Mouse (Mus musculus): Measurements from ENCODE around the gene Sun1.

The Sun1 gene

GRCm38 (mm10) chr5:139206525-139206924 is 6.1 kb downstream of the Sun1 start:
- in situ Hi-C loops (cut with MseI, MboI): no loop called here

GRCm38 (mm10) chr5:139208183-139208582 is 7.7 kb downstream of the Sun1 start:
- in situ Hi-C loops (cut with MseI, MboI): no loop called here

DNA sequence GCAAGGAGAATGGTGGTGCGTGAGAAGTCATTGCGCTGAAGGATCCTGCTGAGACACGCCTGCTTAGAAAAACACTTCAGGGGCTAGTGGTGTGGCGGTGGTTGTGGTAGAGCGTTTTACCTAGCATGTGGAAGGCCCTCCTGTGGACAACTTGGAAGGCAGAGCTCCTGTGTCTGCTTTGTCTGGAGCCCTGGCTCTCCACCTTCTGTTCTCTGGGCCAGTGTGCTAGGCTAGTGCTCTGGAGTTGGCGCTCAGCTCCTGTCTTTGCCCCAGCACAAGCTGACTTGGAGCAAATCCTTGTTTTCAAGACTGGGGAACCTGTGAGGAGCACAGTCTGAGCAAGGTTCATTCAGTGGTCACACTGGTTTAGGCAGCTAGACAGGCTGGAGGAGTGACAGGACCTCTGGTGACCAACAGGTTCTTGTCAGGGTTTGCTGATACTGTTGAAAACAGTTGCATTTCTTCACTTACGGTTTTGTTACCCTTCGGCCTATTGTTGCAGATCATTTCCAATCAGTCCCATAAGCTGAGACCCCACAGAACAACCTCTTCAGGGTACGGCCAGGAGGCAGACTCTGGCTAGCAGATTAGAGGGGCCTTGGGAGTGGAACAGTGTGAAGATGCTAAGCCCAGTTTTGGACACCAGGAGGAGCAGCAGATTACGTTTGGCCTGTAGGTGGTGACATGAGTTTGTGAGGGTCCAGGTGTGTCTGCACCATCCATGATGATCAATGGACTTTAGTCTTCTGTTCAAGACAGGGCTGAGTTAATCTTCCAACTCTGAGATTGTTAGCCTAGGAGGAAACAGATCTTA is 8.6 kb downstream of the Sun1 start:
- in situ Hi-C loops (cut with MseI, MboI): no loop called here

GRCm38 (mm10) chr5:139209685-139210026 is 9.2 kb downstream of the Sun1 start:
- in situ Hi-C loops (cut with MseI, MboI): no loop called here

DNA sequence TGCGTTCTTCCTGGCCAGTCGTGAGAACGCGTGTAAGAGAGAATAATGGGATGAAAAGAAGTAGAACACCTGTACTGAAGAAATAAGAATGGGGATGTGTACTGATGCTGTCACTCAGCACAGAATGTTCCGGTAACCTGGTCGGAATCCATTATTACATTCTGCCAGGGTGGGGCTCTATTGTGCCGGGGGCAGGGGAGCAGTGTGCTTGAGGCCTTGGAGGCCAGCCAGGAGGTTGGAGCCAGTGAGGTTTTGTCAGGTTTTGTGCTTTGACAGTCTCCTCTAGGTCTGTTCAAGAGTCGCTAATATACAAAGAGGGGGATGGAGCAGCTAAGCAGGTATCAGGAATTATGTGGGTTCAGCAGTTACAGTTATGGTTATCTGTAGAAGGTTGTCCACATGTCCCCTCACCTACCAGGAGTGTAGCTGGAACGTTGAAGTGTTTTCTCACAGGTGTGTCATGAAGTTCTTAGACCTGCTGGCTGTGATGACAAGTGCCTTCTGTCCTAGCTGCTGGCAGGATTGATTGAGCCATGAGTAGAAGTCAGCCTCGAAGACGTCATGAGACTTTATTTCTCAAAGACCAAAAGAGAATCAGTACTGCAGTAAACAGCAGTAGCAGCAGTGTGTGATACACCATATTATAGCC is 11.4 kb downstream of the Sun1 start:
- in situ Hi-C loops (cut with MseI, MboI): no loop called here

- in situ Hi-C loops (cut with MseI, MboI): no loop called here
Observed at GRCm38 (mm10) chr5:139214298-139214697, 13.9 kb downstream of the Sun1 start.

DNA sequence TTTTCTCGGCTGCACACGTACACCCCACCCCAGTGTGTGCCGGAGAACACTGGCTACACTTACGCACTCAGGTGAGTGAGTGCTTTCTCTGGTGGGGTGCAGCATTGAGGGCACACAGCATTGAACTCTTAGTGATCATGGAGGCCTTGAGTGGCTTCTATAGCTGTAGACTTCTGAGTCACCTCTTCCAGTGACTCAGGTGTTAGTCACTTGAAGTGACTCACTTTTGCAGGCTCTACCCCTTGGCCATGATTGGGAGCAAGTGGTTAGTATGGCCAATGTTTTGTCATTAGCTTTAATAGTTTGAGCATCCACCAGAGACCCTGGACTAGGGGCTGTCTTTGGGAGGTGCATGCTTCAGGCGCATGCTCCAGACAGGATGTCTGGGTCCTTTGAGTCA is 14.7 kb downstream of the Sun1 start:
- in situ Hi-C loops (cut with MseI, MboI): no loop called here

- in situ Hi-C loops (cut with MseI, MboI): no loop called here
Observed at GRCm38 (mm10) chr5:139216121-139216520, 15.7 kb downstream of the Sun1 start.

- in situ Hi-C loops (cut with MseI, MboI): no loop called here
Observed at GRCm38 (mm10) chr5:139216774-139217173, 16.3 kb downstream of the Sun1 start.

GRCm38 (mm10) chr5:139220006-139220515 is 19.6 kb downstream of the Sun1 start:
- in situ Hi-C loops (cut with MseI, MboI): no loop called here

GRCm38 (mm10) chr5:139220610-139221009 is 20.2 kb downstream of the Sun1 start:
- in situ Hi-C loops (cut with MseI, MboI): no loop called here

DNA sequence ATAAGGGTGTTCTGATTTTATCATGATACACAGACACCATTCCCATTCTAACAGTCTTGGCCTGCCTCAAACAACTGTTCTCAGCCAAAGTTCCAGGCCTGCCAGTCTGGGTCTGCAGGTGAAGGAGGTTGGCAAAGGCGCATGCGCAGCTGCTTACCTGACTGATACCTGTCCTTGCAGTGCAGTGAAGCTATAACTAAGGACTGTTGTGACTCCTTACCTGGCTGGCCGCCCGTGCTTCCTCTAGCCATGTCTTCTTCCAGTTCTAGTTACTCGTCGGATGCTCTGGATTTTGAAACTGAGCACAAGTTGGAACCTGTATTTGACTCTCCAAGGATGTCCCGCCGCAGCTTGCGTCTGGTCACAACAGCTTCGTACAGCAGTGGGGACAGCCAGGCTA is 22.9 kb downstream of the Sun1 start:
- in situ Hi-C loops (cut with MseI, MboI): no loop called here

DNA sequence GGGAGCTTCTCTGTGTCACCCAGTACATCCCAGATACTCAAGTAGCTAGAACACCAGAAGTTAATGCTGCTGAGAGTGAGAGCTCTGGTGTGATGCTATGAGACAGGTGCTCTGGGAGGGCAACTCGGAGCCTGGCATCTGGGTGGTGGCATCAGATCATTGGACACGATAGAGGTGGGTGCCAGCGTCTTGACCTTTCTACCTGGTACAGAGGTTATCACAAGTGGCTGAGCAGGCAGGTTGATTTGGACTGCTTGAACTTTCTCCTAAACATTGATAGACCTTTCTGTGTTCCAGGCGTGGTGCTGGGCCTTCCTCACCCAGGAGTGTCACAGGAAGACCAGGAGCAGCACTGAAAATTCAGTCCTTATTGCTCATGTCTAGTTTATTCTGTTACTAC is 26.8 kb downstream of the Sun1 start:
- in situ Hi-C loops (cut with MseI, MboI): no loop called here

DNA sequence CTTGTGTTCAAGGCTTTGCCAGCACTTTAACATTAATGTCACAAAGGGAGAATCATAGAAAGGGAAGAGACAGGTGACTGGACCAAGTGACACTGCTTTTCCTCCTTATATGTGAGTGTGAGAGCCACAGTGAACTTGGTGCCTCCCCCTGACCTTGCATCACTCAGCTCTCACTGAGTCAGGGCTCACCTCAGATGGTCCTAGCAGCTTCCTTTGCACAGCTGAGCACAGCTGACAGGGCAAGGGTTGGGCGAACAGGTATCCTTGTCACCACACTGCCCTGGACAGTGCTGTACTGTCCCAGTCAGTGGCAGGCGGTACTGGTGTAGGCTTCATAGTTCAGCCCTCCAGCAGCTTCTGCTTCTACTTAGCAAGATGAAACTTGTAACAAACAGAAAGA is 27.2 kb downstream of the Sun1 start:
- in situ Hi-C loops (cut with MseI, MboI): no loop called here

DNA sequence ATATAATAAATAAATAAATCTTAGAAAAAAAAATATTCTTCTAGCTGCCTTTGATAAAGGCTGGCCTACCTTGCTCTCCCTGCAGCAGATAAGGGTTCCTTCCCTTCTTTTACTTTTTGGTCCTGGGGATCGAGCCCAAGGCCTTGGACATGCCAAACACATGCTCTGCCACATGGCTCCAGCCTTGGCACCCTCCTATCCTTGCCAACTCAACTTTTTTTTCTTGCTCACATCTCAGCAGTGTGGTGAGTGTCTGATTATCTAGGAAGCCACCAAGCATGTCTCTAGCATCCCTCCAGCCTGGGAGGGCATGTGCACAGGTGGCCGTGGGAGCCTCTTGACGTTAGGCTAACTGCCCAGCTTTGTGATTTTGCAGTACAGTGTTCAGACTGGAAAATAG is 27.9 kb downstream of the Sun1 start:
- in situ Hi-C loops (cut with MseI, MboI): no loop called here

DNA sequence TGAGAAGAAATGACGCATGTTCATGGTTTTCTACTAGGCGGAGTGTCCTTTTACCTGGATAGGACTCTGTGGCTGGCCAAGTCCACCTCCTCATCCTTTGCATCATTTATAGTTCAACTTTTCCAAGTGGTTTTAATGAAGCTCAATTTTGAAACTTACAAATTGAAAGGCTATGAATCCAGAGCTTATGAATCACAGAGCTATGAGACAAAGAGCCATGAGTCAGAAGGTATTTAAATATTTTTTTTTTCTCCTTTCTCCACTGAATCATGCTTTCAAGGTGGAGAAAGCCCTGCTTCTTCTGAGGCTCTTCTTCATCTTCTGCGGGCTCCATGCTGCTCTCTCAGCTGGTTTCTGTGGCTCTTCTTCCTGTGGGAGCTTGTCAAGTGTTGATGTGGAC is 29.3 kb downstream of the Sun1 start:
- in situ Hi-C loops (cut with MseI, MboI): no loop called here

- in situ Hi-C loops (cut with MseI, MboI): no loop called here
Observed at GRCm38 (mm10) chr5:139232083-139232482, 31.6 kb downstream of the Sun1 start.

- in situ Hi-C loops (cut with MseI, MboI): no loop called here
Observed at GRCm38 (mm10) chr5:139234423-139234822, 34.0 kb downstream of the Sun1 start.

- in situ Hi-C loops (cut with MseI, MboI): no loop called here
Observed at GRCm38 (mm10) chr5:139237436-139237835, 37.0 kb downstream of the Sun1 start.

DNA sequence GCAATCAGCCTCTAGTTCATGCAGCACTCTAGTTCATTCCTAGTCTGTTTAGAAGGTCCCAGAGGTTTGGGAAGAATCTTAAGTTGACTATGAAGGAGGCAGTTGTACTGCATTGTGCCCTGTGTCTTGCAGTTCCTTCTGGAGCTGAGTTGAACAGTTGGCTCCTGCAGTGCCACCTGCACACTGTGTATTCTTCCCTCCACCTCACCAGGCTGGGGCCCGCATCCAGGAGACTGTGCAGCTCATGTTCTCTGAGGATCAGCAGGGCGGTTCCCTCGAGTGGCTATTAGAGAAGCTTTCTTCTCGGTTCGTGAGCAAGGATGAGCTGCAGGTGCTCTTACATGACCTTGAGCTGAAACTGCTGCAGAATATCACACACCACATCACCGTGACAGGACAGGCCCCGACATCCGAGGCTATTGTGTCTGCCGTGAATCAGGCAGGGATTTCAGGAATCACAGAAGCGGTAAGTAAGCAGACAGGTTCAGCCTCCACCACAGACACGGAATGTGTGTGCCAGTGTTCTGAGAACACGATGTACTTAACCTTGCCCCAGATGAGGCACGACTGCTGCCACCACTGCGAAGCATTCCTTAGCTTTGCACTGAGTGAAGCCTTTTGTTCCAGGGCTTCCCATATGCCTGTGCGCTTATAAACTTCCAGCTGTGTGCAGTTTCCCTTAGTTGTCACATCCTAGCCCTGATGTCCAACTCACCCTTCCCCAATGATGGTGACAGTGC is 40.8 kb downstream of the Sun1 start:
- in situ Hi-C loops (cut with MseI, MboI): no loop called here

GRCm38 (mm10) chr5:139243384-139243783 is 42.9 kb downstream of the Sun1 start:
- in situ Hi-C loops (cut with MseI, MboI): no loop called here

DNA sequence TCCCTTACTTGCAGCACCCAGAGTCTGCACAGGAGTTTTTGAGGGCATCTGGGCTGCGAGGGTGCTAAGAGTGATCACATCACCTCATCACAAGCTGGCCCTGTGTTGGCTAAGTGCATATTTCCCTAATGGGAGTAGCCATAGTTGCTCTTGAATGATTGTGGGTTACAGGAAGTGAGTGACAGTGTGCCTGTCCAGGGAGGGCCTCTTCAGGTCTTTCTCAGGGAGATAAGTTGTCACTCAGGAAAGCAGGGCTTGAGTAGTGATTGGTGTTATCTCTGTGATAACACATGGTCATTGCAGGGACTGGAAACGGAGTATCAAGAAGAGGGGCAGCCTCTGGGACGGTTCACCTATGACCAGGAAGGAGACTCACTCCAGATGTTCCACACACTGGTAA is 47.3 kb downstream of the Sun1 start:
- in situ Hi-C loops (cut with MseI, MboI): no loop called here

GRCm38 (mm10) chr5:139248846-139249245 is 48.4 kb downstream of the Sun1 start:
- in situ Hi-C loops (cut with MseI, MboI): no loop called here
